Mouse (Mus musculus) liver, adult 2 months (tissue): ENCODE results near the gene Ankrd45. TPM values are rescaled to one million over a fixed set of nuclear protein-coding genes. Genes with fewer than 3 reads are reported as not detected.
A peak's percentile ranks its signal among the peaks of the same experiment; 100 is the strongest.

Source experiments
- DNase-seq: peaks from one replicate; pipeline ENCODE4 v3.0.0-alpha.2; 2011; ENCODE audit warnings: low read depth, low spot score; ENCODE audit errors: extremely low read depth
- H3K27ac ChIP-seq: fragments of 200-500 bp; replicated peaks from 2 replicates; pipeline ENCODE4 v1.5.1; 2012; ENCODE audit warnings: low read depth, mild to moderate bottlenecking, control low read depth, inconsistent platforms, low read length; ENCODE audit not compliant: insufficient read depth
- H3K27me3 ChIP-seq: fragments of 200-500 bp; 2 replicates; pipeline ENCODE4 v1.6.1; 2012; ENCODE audit warnings: mild to moderate bottlenecking, moderate library complexity, low read length, inconsistent platforms; ENCODE audit not compliant: control insufficient read depth, insufficient read depth
- H3K36me3 ChIP-seq: fragments of 200-500 bp; 2 replicates; pipeline ENCODE4 v1.6.1; 2012; ENCODE audit warnings: low read length, inconsistent platforms; ENCODE audit not compliant: control insufficient read depth, insufficient read depth
- H3K4me1 ChIP-seq: fragments of 200-500 bp; 2 replicates; pipeline ENCODE4 v1.6.1; 2011; ENCODE audit warnings: low read length; ENCODE audit not compliant: control insufficient read depth, insufficient read depth
- H3K4me3 ChIP-seq: fragments of 200-500 bp; 2 replicates; pipeline ENCODE4 v1.5.1; 2011; ENCODE audit warnings: low read depth, mild to moderate bottlenecking, control low read depth, low read length, moderate library complexity; ENCODE audit not compliant: insufficient read depth
- H3K79me2 ChIP-seq: fragments of 200-500 bp; 2 replicates; pipeline ENCODE4 v1.6.1; 2012; ENCODE audit warnings: inconsistent platforms, mild to moderate bottlenecking, low read length, moderate library complexity; ENCODE audit not compliant: control insufficient read depth, insufficient read depth
- H3K9ac ChIP-seq: fragments of 200-500 bp; 2 replicates; pipeline ENCODE4 v1.6.1; 2012; ENCODE audit warnings: low read depth, mild to moderate bottlenecking, control low read depth, inconsistent platforms, low read length
- CTCF ChIP-seq: fragments of 200-500 bp; IDR thresholded peaks from 2 replicates; pipeline ENCODE4 v1.5.1; 2011; ENCODE audit warnings: low read depth, low read length, control low read depth
- POLR2A ChIP-seq: fragments of 200-500 bp; IDR thresholded peaks from 2 replicates; pipeline ENCODE4 v1.6.1; 2011; ENCODE audit warnings: low read length, control low read depth; ENCODE audit not compliant: insufficient read depth; ENCODE audit errors: extremely low read depth
- WGBS: fragments of 180-500 bp; shearing (Covaris S2); methylation state at CpG from one replicate; pipeline ENCODE4 v1.1.7; 2018; 5-methylcytosine and 5-hydroxymethylcytosine counted together
- polyA plus RNA-seq: library from polyadenylated mRNA; depleted of rRNA; stranded (reverse); fragments of >200 nt; gene quantifications from 2 replicates; pipeline ENCODE4 v1.2.3, GENCODE M21; 2012; rRNA removed
- total RNA-seq: library from RNA; depleted of rRNA; stranded (reverse); fragments of >200 nt; gene quantifications from 2 replicates; pipeline ENCODE4 v1.2.3, GENCODE M21; 2014; rRNA removed

Ankrd45 gene
- total RNA-seq (not detected in 2 replicates), polyA plus RNA-seq (not detected in 2 replicates)

DNA sequence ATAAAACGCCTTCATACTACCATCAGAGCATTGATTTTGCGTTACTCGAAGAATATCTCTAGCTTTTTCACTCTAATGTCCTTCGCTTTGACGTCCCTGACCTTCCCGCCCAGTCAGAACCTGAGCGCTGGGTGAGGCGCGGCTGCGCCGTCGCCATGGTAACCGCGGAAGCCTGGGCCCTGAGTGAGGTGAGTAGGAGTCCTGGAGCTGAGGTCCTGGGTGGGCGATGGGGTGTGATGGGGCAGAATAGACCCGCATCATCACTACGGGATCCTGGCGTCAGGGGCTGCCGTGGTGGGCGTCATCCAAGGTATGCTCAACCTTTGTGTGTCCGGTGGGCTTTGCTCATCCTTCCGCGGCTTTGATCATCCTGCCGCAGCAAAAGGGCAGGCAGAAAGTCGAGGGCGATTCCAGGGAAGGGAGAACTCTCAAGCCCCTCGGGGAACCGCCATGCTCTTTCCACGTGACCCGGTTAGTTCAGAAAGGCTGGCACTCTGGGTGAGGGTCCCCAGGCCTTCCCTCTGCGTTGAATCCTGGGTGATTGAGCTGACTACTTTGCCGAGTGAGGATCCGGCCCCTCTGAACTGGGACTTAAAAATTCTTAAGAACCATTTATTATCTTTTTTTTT, at the start of gene Ankrd45:
Gene Ankrd45 (plus strand): TSS at position 161 of the 629 bp plus-strand sequence.
- Histone ChIP-seq H3K9ac (no peak within 1 kb of the TSS), H3K79me2 (no peaks in the 10 kb centered on the region), H3K4me1 (peaks cover 3% of the 10 kb centered on the region), H3K27me3 (no peaks in the 10 kb centered on the region), H3K36me3 (no peaks in the 10 kb centered on the region), H3K4me3 (peak within 1 kb of the TSS; percentile 11; the same call in 1 of the 2 replicates), H3K27ac (no peak within 1 kb of the TSS)
- no peak for DNase-seq
- no peak for TF ChIP-seq POLR2A
- no peak for TF ChIP-seq CTCF
- WGBS = 13% methylated on average over 33 of the region's 33 CpGs

DNA sequence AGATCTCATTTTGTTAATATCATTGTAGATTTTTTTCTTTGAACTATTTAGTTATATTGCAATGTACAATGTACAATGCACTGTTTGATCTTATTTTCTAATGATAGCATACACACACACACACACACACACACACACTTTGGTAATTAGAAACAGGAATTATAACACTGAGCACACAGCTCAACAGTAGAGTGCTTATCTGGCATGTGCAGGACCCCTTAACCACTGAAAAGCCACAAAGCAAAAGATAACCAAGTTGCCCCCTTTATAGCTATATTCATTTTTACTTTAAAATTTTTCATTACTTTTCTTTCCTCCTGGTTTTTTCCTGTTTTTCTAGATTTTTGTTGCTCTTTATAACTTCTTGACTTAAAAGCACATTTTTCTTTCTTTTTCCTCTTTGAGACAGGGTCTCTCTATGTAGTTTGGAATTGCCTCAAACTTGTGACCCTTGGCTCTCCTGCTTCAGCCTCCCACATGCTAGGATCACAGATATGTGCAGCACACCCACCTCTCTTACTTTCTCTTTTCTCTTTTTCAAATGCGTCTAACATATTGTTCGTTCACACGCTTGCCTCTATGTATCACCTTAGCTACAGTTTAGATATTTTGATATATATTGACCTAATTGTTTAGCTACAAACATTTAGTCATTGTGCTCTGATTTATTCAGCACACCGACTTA, 42.6 kb upstream of the Ankrd45 start:
- Histone ChIP-seq H3K27ac (no peak overlapping the region), H3K36me3 (peaks cover 29% of the 10 kb centered on the region), H3K27me3 (no peaks in the 10 kb centered on the region), H3K4me1 (no peaks in the 10 kb centered on the region), H3K79me2 (no peaks in the 10 kb centered on the region), H3K9ac (no peak overlapping the region), H3K4me3 (no peak overlapping the region)
- 98% methylated on average over 4 of the region's 4 CpGs for WGBS
- no peak for TF ChIP-seq POLR2A
- TF ChIP-seq CTCF = no peak
- DNase-seq = no peak

DNA sequence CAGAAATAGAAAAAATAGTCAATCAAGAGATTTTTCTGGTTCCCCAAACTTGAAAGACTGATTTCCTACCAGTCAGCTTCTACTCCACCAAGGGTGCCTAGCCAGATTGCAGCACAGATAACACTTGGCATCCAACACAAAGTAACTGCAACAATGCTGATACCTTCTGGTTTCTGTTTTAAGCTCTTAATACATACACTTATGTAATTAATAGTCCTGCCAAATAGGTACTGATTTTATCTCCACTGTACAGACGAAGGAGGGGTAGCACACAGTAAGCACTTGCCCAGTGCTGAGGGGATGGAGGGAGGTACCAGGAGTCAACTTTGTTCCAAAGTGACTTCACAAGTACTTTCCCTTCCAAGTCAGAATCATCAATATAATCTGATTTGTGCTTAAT, 38.6 kb upstream of the Ankrd45 start:
- no peaks in the 10 kb centered on the region for H3K79me2 ChIP-seq
- DNase-seq = no peak
- no peak overlapping the region for H3K4me3 ChIP-seq
- TF ChIP-seq POLR2A (no peak), CTCF (no peak)
- H3K4me1 ChIP-seq = no peaks in the 10 kb centered on the region
- H3K9ac ChIP-seq = no peak overlapping the region
- no peak overlapping the region for H3K27ac ChIP-seq
- WGBS = 68% methylated on average over 1 of the region's 1 CpGs
- H3K36me3 ChIP-seq = peaks cover 29% of the 10 kb centered on the region
- H3K27me3 ChIP-seq = no peaks in the 10 kb centered on the region

DNA sequence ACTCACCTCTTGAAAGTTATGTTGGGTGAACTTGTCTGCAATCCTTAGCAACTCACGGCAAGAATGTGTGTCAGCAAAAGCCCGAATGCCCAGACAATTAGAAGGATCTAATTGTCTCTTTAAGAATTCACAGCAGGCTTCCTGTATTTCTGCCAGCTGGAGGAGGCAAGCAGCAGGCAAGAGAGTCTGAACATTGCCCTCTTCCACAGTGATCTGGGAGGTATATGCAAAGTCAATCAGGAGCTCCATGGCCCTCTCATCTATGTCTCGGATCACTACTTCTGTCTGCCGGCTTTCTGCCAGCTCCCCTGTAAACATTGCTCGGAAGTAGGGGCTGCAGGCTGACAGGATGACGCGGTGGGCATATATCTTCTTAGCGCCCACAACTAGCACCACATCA, 33.3 kb upstream of the Ankrd45 start:
- H3K27ac ChIP-seq = no peak overlapping the region
- no peak overlapping the region for H3K9ac ChIP-seq
- no peaks in the 10 kb centered on the region; the same call in 1 of the 2 replicates for H3K79me2 ChIP-seq
- no peaks in the 10 kb centered on the region for H3K4me1 ChIP-seq
- H3K4me3 ChIP-seq = no peak overlapping the region
- peaks cover 16% of the 10 kb centered on the region for H3K36me3 ChIP-seq
- no peaks in the 10 kb centered on the region for H3K27me3 ChIP-seq
- no peak for DNase-seq
- TF ChIP-seq POLR2A (no peak), CTCF (no peak)
- WGBS = 90% methylated on average over 8 of the region's 8 CpGs

DNA sequence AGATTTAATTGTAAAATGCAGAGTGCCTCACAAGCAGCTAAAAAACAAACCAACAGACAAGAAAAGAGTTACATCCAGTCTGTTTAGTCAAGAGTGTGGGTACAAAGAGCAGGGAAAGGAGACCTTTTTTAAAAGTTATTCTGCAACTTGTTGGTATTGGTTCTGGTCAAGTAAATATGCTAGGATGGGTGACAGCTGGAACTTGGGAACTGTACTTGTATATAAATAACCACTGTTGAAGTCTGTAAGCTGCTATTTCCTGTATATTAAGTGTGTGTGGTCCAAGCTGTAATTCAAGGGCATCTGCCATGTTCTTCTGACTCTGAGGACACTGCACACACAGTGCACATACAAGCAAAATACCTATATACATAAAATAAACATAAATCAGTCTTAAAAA, 27.9 kb upstream of the Ankrd45 start:
- TF ChIP-seq CTCF (no peak), POLR2A (no peak)
- no peaks in the 10 kb centered on the region; the same call in 1 of the 2 replicates for H3K36me3 ChIP-seq
- peaks cover 4% of the 10 kb centered on the region; the same call in 1 of the 2 replicates for H3K4me1 ChIP-seq
- no peaks in the 10 kb centered on the region; the same call in 1 of the 2 replicates for H3K79me2 ChIP-seq
- DNase-seq = peak; percentile 67
- H3K9ac ChIP-seq = no peak overlapping the region
- H3K27ac ChIP-seq = no peak overlapping the region
- no peaks in the 10 kb centered on the region for H3K27me3 ChIP-seq
- no peak overlapping the region for H3K4me3 ChIP-seq

DNA sequence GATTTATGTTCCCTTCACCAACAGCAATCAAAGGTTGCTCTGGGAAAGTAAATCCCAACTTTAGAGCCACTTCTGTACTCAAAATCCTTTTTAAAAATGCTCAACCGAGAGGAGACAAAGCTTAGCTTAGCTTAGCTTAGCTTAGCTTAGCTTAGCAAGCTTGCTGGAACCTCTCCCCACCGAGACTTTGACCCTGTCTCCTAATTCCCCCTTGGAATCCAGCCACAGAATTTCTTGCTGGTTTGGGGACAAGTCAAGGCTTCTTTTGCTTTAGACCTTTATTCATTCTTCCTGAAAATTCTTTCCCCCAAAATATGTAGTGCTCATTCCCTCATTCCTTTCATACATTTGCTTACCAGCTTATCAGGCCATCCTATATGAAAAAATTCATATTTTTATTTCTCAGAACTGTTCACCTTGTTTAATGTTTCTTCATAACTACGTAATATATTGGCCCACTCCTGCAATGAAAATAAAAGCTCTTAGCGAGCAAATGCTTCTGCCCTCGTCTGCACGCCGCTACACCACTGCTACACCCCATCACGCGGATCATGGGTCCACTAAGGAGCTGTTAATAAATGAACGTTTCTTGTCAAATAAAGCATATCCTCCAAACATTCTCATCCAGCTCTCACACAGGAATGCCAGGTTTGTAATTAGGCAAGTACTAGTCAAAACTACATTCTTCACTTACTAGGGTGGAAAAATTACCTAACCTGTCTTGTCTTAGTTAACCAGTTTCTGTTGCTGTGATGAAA, 19.7 kb upstream of the Ankrd45 start:
- H3K27me3 ChIP-seq = no peaks in the 10 kb centered on the region
- H3K27ac ChIP-seq = no peak overlapping the region
- peak; percentile 34 for DNase-seq
- H3K36me3 ChIP-seq = peaks cover 2% of the 10 kb centered on the region; the same call in 1 of the 2 replicates
- 87% methylated on average over 10 of the region's 10 CpGs for WGBS
- TF ChIP-seq POLR2A (no peak), CTCF (no peak)
- no peak overlapping the region for H3K9ac ChIP-seq
- H3K4me1 ChIP-seq = peaks cover 4% of the 10 kb centered on the region; the same call in 1 of the 2 replicates
- no peak overlapping the region for H3K4me3 ChIP-seq
- H3K79me2 ChIP-seq = peaks cover 15% of the 10 kb centered on the region
